Mouse (Mus musculus) CD8-positive naive resting alpha-beta T cell, adult 57 days (primary cell): ENCODE results near the gene Chd1l. TPM values are rescaled to one million over a fixed set of nuclear protein-coding genes. Genes with fewer than 3 reads are reported as not detected.

ENCODE experiments used
- total RNA-seq: library from RNA; stranded (reverse); gene quantifications from one replicate; pipeline ENCODE4 v1.2.4, GENCODE M21; 2023

The Chd1l gene
- 35.2 TPM for total RNA-seq

DNA sequence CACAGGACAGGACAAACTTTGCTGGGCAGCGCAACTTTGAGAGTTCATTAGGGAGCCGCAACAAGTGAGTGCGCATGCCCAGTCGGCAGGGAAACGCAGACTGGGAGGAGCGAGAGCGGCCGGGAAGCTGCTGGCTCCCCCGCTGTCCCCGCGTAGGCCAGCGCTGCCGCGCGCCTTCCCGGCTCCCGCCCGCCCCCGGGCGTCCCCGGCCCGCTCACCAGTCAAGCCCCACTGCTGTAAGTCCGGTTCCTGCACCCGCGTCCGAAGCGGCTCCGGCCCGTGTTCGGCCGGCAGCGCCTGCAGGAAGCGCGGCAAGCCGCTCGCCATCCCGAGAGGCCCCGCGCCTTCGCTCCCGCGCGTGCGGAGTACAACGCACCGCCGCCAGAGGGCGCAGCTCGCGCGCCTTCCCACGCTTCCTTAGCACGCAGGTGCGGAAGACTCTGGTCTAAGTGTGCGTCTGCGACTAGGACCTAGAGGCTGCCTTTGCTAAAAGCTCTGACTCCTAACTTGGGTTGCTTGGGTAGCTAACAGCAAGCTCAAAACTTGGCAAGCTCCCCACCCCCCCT, at the start of gene Chd1l:
Gene Chd1l (minus strand): TSS at position 359 of the 566 bp plus-strand sequence.

DNA sequence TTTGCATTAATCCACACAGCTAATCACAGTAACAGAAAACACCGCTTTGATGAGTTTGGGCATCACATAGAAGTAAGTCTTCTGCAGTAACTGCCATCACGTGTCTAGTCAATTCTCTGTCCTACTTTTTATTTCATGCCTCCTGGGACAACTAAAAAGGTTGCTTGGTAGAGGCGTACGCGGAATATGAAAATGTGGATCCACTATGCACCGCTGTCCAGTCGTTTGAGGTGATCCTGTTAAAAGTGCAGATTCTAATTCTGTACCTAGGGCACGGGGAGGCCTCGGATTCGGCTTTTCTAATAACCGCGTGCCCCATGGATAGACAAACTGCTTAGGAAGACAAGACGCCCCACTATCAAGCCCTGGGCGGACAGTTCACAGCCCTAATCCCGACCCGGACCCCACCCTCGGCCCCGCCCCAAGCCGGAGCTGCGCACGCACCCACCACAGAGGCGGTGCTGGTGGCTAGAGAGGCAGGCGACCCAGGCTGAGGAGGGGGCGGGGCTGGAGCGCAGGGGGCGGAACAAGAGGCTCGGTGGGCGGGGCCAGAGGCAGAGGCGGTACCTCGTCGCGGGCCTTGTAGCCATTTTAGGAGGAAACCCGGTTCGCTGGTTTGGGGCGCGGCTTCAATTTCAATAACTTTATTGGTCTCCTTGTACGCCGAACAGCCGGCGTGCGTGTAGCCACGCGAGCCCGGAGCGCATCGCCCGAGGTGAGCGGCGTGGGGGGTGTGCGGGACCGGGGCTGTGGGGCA, 47.8 kb upstream of the Chd1l start, which contains the start of gene Prkab2:
Gene Prkab2 (plus strand): TSS at position 539 of the 757 bp plus-strand sequence.

DNA sequence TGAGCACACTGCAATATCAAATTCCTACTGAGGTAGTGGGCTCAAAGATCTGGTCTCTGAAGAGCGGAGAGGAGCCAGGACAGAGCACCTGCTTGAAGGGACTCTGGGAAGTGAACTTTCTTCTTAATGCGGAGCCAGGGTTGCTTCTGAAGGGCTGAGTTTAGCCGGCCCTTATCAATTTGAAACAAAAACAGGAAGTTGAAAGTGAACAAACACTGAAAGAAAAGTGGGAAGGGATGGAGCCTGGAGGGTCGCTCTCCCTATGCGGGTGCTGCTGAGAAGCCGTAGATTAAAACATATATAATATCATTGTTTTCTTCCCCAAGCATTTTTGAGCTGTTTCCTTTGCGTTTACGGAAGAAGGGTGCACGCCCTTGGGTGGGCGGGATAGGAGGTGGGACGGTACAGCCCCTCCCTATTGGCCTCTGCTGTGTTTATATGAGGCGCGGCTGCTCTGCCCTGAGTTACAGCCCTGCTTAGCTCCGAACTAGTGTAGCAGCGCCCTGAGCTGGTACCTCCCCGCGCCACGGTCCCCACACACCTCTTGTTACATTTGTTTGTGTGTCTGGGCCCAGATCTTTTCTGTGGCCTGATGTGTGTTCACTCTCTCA, 18.5 kb upstream of the Chd1l start, which contains the start of gene Fmo5:
Gene Fmo5 (plus strand): TSS at position 414 of the 611 bp plus-strand sequence.

Other genes starting within 250 kb of the Chd1l start
- gene Olfr1402, start 188.2 kb downstream of the Chd1l start, total RNA-seq: not detected
- 9.8 TPM for gene Fmo5, start 18.6 kb upstream of the Chd1l start, total RNA-seq
- 4.7 TPM for gene Prkab2, start 48.0 kb upstream of the Chd1l start, total RNA-seq
- gene Gm17651, start 64.5 kb upstream of the Chd1l start, total RNA-seq: not detected